Mouse (Mus musculus): Measurements from ENCODE around the gene Maml2. TPM values are rescaled to one million over a fixed set of nuclear protein-coding genes. Genes with fewer than 3 reads are reported as not detected.
A peak's percentile ranks its signal among the peaks of the same experiment; 100 is the strongest.

The Maml2 gene
- polyA plus RNA-seq, 1 experiment from 2014 or later = 10.3 TPM

GRCm38 (mm10) chr9:13297122-13297667, 562 bp upstream of the Maml2 start:
- Histone ChIP-seq H3K27me3 (ENCODE audit: control insufficient read depth, insufficient read depth, low read length) (no peaks in the 10 kb centered on the region), H3K27ac (ENCODE audit: low read depth, low read length) (peak overlapping the region; percentile 71), H3K36me3 (ENCODE audit: control insufficient read depth, insufficient read depth, low read length) (no peaks in the 10 kb centered on the region), H3K4me3 (ENCODE audit: low read depth, low read length) (peak overlapping the region; percentile 57), H3K9ac (ENCODE audit: low read length) (peak overlapping the region; percentile 79), H3K4me2 (peak overlapping the region; percentile 97), H3K4me1 (ENCODE audit: control insufficient read depth, insufficient read depth, low read length) (peaks cover 37% of the 10 kb centered on the region), H3K9me3 (ENCODE audit: control insufficient read depth, low read length) (no peaks in the 10 kb centered on the region)
- DNase-seq (ENCODE audit: low spot score, missing footprints) = peak; percentile 93
- under 1% methylated on average over 12 of the region's 12 CpGs for WGBS
- no peak for ATAC-seq (ENCODE audit: low FRiP score)

- Histone ChIP-seq H3K27ac (ENCODE audit: low read depth, low read length) (no peak overlapping the region), H3K4me1 (ENCODE audit: control insufficient read depth, insufficient read depth, low read length) (peaks cover 42% of the 10 kb centered on the region), H3K4me3 (ENCODE audit: low read depth, low read length) (peak overlapping the region; percentile 57), H3K9ac (ENCODE audit: low read length) (peak overlapping the region; percentile 79), H3K27me3 (ENCODE audit: control insufficient read depth, insufficient read depth, low read length) (no peaks in the 10 kb centered on the region), H3K9me3 (ENCODE audit: control insufficient read depth, low read length) (no peaks in the 10 kb centered on the region), H3K4me2 (peak overlapping the region; percentile 97), H3K36me3 (ENCODE audit: control insufficient read depth, insufficient read depth, low read length) (no peaks in the 10 kb centered on the region)
- WGBS = 34% methylated on average over 9 of the region's 9 CpGs
- ATAC-seq (ENCODE audit: low FRiP score) (no peak), DNase-seq (ENCODE audit: low spot score, missing footprints) (peak; percentile 91)
Measured at GRCm38 (mm10) chr9:13298513-13298878, 739 bp downstream of the Maml2 start.

GRCm38 (mm10) chr9:13299190-13299589, 1.4 kb downstream of the Maml2 start:
- ATAC-seq (ENCODE audit: low FRiP score) = no peak
- H3K4me2 ChIP-seq = peak overlapping the region; percentile 97
- H3K9ac ChIP-seq (ENCODE audit: low read length) = no peak overlapping the region
- no peaks in the 10 kb centered on the region for H3K27me3 ChIP-seq (ENCODE audit: control insufficient read depth, insufficient read depth, low read length)
- H3K36me3 ChIP-seq (ENCODE audit: control insufficient read depth, insufficient read depth, low read length) = no peaks in the 10 kb centered on the region
- no peak overlapping the region for H3K27ac ChIP-seq (ENCODE audit: low read depth, low read length)
- no peak for DNase-seq (ENCODE audit: low spot score, missing footprints)
- no peaks in the 10 kb centered on the region for H3K9me3 ChIP-seq (ENCODE audit: control insufficient read depth, low read length)
- H3K4me3 ChIP-seq (ENCODE audit: low read depth, low read length) = no peak overlapping the region
- H3K4me1 ChIP-seq (ENCODE audit: control insufficient read depth, insufficient read depth, low read length) = peaks cover 48% of the 10 kb centered on the region
- WGBS = 88% methylated on average over 6 of the region's 6 CpGs

- ATAC-seq (ENCODE audit: low FRiP score) (no peak), DNase-seq (ENCODE audit: low spot score, missing footprints) (peak; percentile 83)
- H3K36me3 ChIP-seq (ENCODE audit: control insufficient read depth, insufficient read depth, low read length) = no peaks in the 10 kb centered on the region
- WGBS = 71% methylated on average over 3 of the region's 3 CpGs
- H3K4me1 ChIP-seq (ENCODE audit: control insufficient read depth, insufficient read depth, low read length) = peaks cover 53% of the 10 kb centered on the region
- no peaks in the 10 kb centered on the region for H3K27me3 ChIP-seq (ENCODE audit: control insufficient read depth, insufficient read depth, low read length)
- H3K9ac ChIP-seq (ENCODE audit: low read length) = peak overlapping the region; percentile 30; the same call in 1 of the 2 replicates
- no peaks in the 10 kb centered on the region for H3K9me3 ChIP-seq (ENCODE audit: control insufficient read depth, low read length)
- H3K27ac ChIP-seq (ENCODE audit: low read depth, low read length) = no peak overlapping the region
- peak overlapping the region; percentile 97 for H3K4me2 ChIP-seq
- peak overlapping the region; percentile 9; the same call in 1 of the 2 replicates for H3K4me3 ChIP-seq (ENCODE audit: low read depth, low read length)
Measured at GRCm38 (mm10) chr9:13300041-13300441, 2.3 kb downstream of the Maml2 start.

GRCm38 (mm10) chr9:13300891-13301782, 3.4 kb downstream of the Maml2 start:
- H3K27me3 ChIP-seq (ENCODE audit: control insufficient read depth, insufficient read depth, low read length) = no peaks in the 10 kb centered on the region
- 67% methylated on average over 9 of the region's 9 CpGs for WGBS
- no peaks in the 10 kb centered on the region for H3K36me3 ChIP-seq (ENCODE audit: control insufficient read depth, insufficient read depth, low read length)
- H3K27ac ChIP-seq (ENCODE audit: low read depth, low read length) = no peak overlapping the region
- DNase-seq (ENCODE audit: low spot score, missing footprints) (peak; percentile 84), ATAC-seq (ENCODE audit: low FRiP score) (no peak)
- H3K9me3 ChIP-seq (ENCODE audit: control insufficient read depth, low read length) = no peaks in the 10 kb centered on the region
- peak overlapping the region; percentile 97 for H3K4me2 ChIP-seq
- H3K4me3 ChIP-seq (ENCODE audit: low read depth, low read length) = no peak overlapping the region
- H3K9ac ChIP-seq (ENCODE audit: low read length) = no peak overlapping the region; the same call in 1 of the 2 replicates
- peaks cover 52% of the 10 kb centered on the region for H3K4me1 ChIP-seq (ENCODE audit: control insufficient read depth, insufficient read depth, low read length)

- no peaks in the 10 kb centered on the region for H3K36me3 ChIP-seq (ENCODE audit: control insufficient read depth, insufficient read depth, low read length)
- no peak overlapping the region for H3K9ac ChIP-seq (ENCODE audit: low read length)
- peaks cover 58% of the 10 kb centered on the region for H3K4me1 ChIP-seq (ENCODE audit: control insufficient read depth, insufficient read depth, low read length)
- no peaks in the 10 kb centered on the region for H3K9me3 ChIP-seq (ENCODE audit: control insufficient read depth, low read length)
- no peak overlapping the region for H3K27ac ChIP-seq (ENCODE audit: low read depth, low read length)
- WGBS = 53% methylated on average over 6 of the region's 6 CpGs
- peak; percentile 80 for DNase-seq (ENCODE audit: low spot score, missing footprints)
- no peaks in the 10 kb centered on the region for H3K27me3 ChIP-seq (ENCODE audit: control insufficient read depth, insufficient read depth, low read length)
- H3K4me3 ChIP-seq (ENCODE audit: low read depth, low read length) = no peak overlapping the region
- no peak for ATAC-seq (ENCODE audit: low FRiP score)
- H3K4me2 ChIP-seq = peak overlapping the region; percentile 97
Measured at GRCm38 (mm10) chr9:13302183-13302825, 4.5 kb downstream of the Maml2 start.

- peaks cover 61% of the 10 kb centered on the region for H3K4me1 ChIP-seq (ENCODE audit: control insufficient read depth, insufficient read depth, low read length)
- no peaks in the 10 kb centered on the region for H3K9me3 ChIP-seq (ENCODE audit: control insufficient read depth, low read length)
- H3K27me3 ChIP-seq (ENCODE audit: control insufficient read depth, insufficient read depth, low read length) = no peaks in the 10 kb centered on the region
- no peak overlapping the region for H3K4me2 ChIP-seq
- DNase-seq (ENCODE audit: low spot score, missing footprints) (peak; percentile 89), ATAC-seq (ENCODE audit: low FRiP score) (peak; percentile 49)
- no peak overlapping the region for H3K4me3 ChIP-seq (ENCODE audit: low read depth, low read length)
- H3K36me3 ChIP-seq (ENCODE audit: control insufficient read depth, insufficient read depth, low read length) = no peaks in the 10 kb centered on the region
- WGBS = 25% methylated on average over 5 of the region's 5 CpGs
- no peak overlapping the region for H3K27ac ChIP-seq (ENCODE audit: low read depth, low read length)
- H3K9ac ChIP-seq (ENCODE audit: low read length) = no peak overlapping the region
Measured at GRCm38 (mm10) chr9:13303099-13303771, 5.5 kb downstream of the Maml2 start.

GRCm38 (mm10) chr9:13303976-13304375, 6.2 kb downstream of the Maml2 start:
- Histone ChIP-seq H3K4me1 (ENCODE audit: control insufficient read depth, insufficient read depth, low read length) (peaks cover 57% of the 10 kb centered on the region), H3K4me2 (no peak overlapping the region), H3K9me3 (ENCODE audit: control insufficient read depth, low read length) (no peaks in the 10 kb centered on the region), H3K36me3 (ENCODE audit: control insufficient read depth, insufficient read depth, low read length) (no peaks in the 10 kb centered on the region), H3K4me3 (ENCODE audit: low read depth, low read length) (no peak overlapping the region), H3K27ac (ENCODE audit: low read depth, low read length) (no peak overlapping the region), H3K9ac (ENCODE audit: low read length) (peak overlapping the region; percentile 2; the same call in 1 of the 2 replicates), H3K27me3 (ENCODE audit: control insufficient read depth, insufficient read depth, low read length) (no peaks in the 10 kb centered on the region)
- DNase-seq (ENCODE audit: low spot score, missing footprints) (peak; percentile 86), ATAC-seq (ENCODE audit: low FRiP score) (no peak)
- 54% methylated on average over 6 of the region's 6 CpGs for WGBS

Measured in midbrain, embryonic 11.5 days (tissue).